13 mouse cellular contexts compared by ENCODE assay signal in genomic region chr9:40452208-40452607, GRCm38 (mm10).
A peak's percentile ranks its signal among the peaks of the same experiment; 100 is the strongest.
DNase-seq lines count a peak whose midpoint lies in the region; ATAC-seq and TF ChIP-seq lines count a peak whose summit lies in the region.
"Had no signal": no experiment of that assay in that cellular context is flagged by ENCODE, and none has a peak within 500 bp of the region (broad histone marks: within the 10 kb centered on the region; RNA-seq: fewer than 3 reads in every experiment).

No protein-coding gene starts in this region.

- peak; percentile 64 for DNase-seq in cerebellum, postnatal 14 days
- DNase-seq in hindbrain, postnatal 0 days (ENCODE audit: low spot score), result peak; percentile 53
- no peak for DNase-seq in hindbrain, embryonic 10.5 days (ENCODE audit: low spot score)
- no peak for DNase-seq in testis, postnatal 10 days (ENCODE audit: low spot score)
- DNase-seq in limb, embryonic 10.5 days (ENCODE audit: low spot score), result no peak
- DNase-seq: gastrocnemius, postnatal 10 days; heart, postnatal 10 days; kidney, adult 8-10 months; layer of hippocampus, adult 9-11 months had no signal

- no peak overlapping the region for H3K4me3 ChIP-seq in hindbrain, postnatal 0 days (ENCODE audit: low read length)
- no peak overlapping the region for H3K4me3 ChIP-seq in hindbrain, embryonic 10.5 days
- H3K4me3 ChIP-seq in testis, adult 2 months (ENCODE audit: control insufficient read depth, low read depth, low read length), result no peak overlapping the region
- H3K4me3 ChIP-seq in limb, embryonic 10.5 days, result no peak overlapping the region
- H3K4me3 ChIP-seq: embryonic facial prominence, embryonic 15.5 days had no signal

- no peak for TF ChIP-seq POLR2A in testis, adult 2 months (IDR thresholded peaks at IDR 0.05; ENCODE audit: control insufficient read depth, low read depth, low read length)

- no peak for ATAC-seq in cerebellum, adult (ENCODE audit: insufficient number of reproducible peaks, low FRiP score, low TSS enrichment)
- ATAC-seq in hindbrain, postnatal 0 days, result no peak
- ATAC-seq: midbrain, embryonic 16.5 days had no signal

- TF ChIP-seq CTCF in hindbrain, postnatal 0 days (IDR thresholded peaks at IDR 0.05; ENCODE audit: low read depth), result peak; percentile 70
- TF ChIP-seq CTCF in testis, adult 2 months (IDR thresholded peaks at IDR 0.05; ENCODE audit: control insufficient read depth, insufficient read depth, insufficient replicate concordance, low read depth, low read length), result no peak

- WGBS in hindbrain, postnatal 0 days, result 51% methylated on average over 5 of the region's 5 CpGs
- 67% methylated on average over 5 of the region's 5 CpGs for WGBS in hindbrain, embryonic 10.5 days
- 82% methylated on average over 5 of the region's 5 CpGs for WGBS in limb, embryonic 10.5 days

- H3K4me1 ChIP-seq in hindbrain, postnatal 0 days (ENCODE audit: insufficient read depth, low read length), result peaks cover 4% of the 10 kb centered on the region; the same call in 1 of the 2 replicates
- peaks cover 23% of the 10 kb centered on the region for H3K4me1 ChIP-seq in hindbrain, embryonic 10.5 days (replicated peaks)
- peaks cover 12% of the 10 kb centered on the region for H3K4me1 ChIP-seq in testis, adult 2 months (ENCODE audit: control insufficient read depth, insufficient read depth, low read length)
- peaks cover 22% of the 10 kb centered on the region for H3K4me1 ChIP-seq in limb, embryonic 10.5 days

- H3K4me2 ChIP-seq in hindbrain, postnatal 0 days (ENCODE audit: low read depth, low read length), result no peak overlapping the region
- H3K4me2 ChIP-seq: embryonic facial prominence, embryonic 15.5 days had no signal

- no peaks in the 10 kb centered on the region for H3K9me3 ChIP-seq in hindbrain, postnatal 0 days (ENCODE audit: low read length)
- no peaks in the 10 kb centered on the region for H3K9me3 ChIP-seq in hindbrain, embryonic 10.5 days
- no peaks in the 10 kb centered on the region for H3K9me3 ChIP-seq in limb, embryonic 10.5 days (replicated peaks)
- H3K9me3 ChIP-seq: embryonic facial prominence, embryonic 15.5 days had no signal

- H3K36me3 ChIP-seq in hindbrain, postnatal 0 days (ENCODE audit: insufficient read depth, low read length), result no peaks in the 10 kb centered on the region
- H3K36me3 ChIP-seq in hindbrain, embryonic 10.5 days, result no peaks in the 10 kb centered on the region
- no peaks in the 10 kb centered on the region for H3K36me3 ChIP-seq in testis, adult 2 months (ENCODE audit: control insufficient read depth, insufficient read depth, low read length)
- H3K36me3 ChIP-seq in limb, embryonic 10.5 days, result no peaks in the 10 kb centered on the region
- H3K36me3 ChIP-seq: embryonic facial prominence, embryonic 15.5 days had no signal

- H3K27ac ChIP-seq in hindbrain, postnatal 0 days, result no peak overlapping the region
- no peak overlapping the region for H3K27ac ChIP-seq in hindbrain, embryonic 10.5 days
- 0 out of 2 replicates have a peak overlapping the region, but pooled peaks have one; percentile 50 for H3K27ac ChIP-seq in testis, adult 2 months (ENCODE audit: control insufficient read depth, insufficient read depth, low read depth, low read length)
- H3K27ac ChIP-seq in limb, embryonic 10.5 days, result no peak overlapping the region
- H3K27ac ChIP-seq: embryonic facial prominence, embryonic 15.5 days had no signal

- H3K9ac ChIP-seq in hindbrain, postnatal 0 days (replicated peaks; ENCODE audit: low read length), result no peak overlapping the region
- H3K9ac ChIP-seq: embryonic facial prominence, embryonic 15.5 days had no signal

- H3K27me3 ChIP-seq in hindbrain, postnatal 0 days (ENCODE audit: insufficient read depth, low read length), result no peaks in the 10 kb centered on the region
- peaks cover 29% of the 10 kb centered on the region for H3K27me3 ChIP-seq in hindbrain, embryonic 10.5 days (ENCODE audit: insufficient read depth, poor library complexity, severe bottlenecking)
- H3K27me3 ChIP-seq in testis, adult 2 months (ENCODE audit: control insufficient read depth, insufficient read depth, low read length), result no peaks in the 10 kb centered on the region; the same call in 1 of the 2 replicates
- H3K27me3 ChIP-seq in limb, embryonic 10.5 days (ENCODE audit: low read depth, poor library complexity, severe bottlenecking), result peaks cover 31% of the 10 kb centered on the region
- H3K27me3 ChIP-seq: embryonic facial prominence, embryonic 15.5 days had no signal

Comparison
In these comparisons a context has a peak if more than half of its experiments do, and no peak if none do; other contexts are left out.
1. DNase-seq: peak in cerebellum, postnatal 14 days (2 of 2) and hindbrain, postnatal 0 days (single experiment); none in hindbrain, embryonic 10.5 days (single experiment), testis, postnatal 10 days (single experiment) and limb, embryonic 10.5 days (single experiment).